Mouse (Mus musculus): ENCODE data around the gene Tmem212. TPM values are rescaled to one million over a fixed set of nuclear protein-coding genes. Genes with fewer than 3 reads are reported as not detected.
"Not testable (repeated sequence)": the region's sequence is repeated elsewhere in the genome, so short reads cannot be mapped to it uniquely, and the experiment has no call there.

The Tmem212 gene
- polyA plus RNA-seq (2012; rRNA removed): not detected in 2 replicates

DNA sequence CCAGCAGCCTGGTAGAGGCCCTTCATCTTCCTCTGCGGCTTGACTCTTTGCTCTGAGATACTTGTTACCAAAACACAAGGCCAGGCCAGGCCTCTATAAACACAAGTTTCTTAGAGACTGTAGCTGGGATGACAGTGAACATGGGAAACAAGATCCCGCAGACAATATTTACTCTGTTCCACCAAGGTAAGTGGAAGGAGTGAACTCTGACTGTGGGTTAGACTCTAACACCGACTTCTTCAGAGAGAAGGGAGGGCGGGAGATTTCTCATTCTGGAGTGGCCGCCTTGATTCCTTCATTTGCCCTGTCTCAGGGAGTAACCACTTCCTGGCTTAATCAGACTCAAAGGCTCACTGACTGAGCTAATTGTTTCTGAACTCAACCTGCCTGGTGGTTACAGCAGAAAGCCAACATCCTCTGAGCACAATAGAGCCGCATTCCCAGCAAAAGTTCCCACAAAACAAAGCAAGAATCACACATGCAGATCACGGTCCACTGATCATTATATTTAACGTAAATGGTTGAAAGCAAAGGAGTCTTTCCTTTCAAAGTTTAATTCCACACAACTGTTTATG is at the start of gene Tmem212:
Tmem212 (minus strand) TSS at position 51 of the 575 bp plus-strand sequence.
- TF ChIP-seq CTCF (IDR thresholded peaks at IDR 0.05; ENCODE audit: borderline replicate concordance, extremely low read depth, insufficient read depth, insufficient read length) (no peak), POLR2A (IDR thresholded peaks at IDR 0.05; ENCODE audit: borderline replicate concordance, extremely low read depth, insufficient read depth, insufficient read length, poor library complexity, severe bottlenecking) (no peak)
- no peak for DNase-seq (ENCODE audit: low read depth)

DNA sequence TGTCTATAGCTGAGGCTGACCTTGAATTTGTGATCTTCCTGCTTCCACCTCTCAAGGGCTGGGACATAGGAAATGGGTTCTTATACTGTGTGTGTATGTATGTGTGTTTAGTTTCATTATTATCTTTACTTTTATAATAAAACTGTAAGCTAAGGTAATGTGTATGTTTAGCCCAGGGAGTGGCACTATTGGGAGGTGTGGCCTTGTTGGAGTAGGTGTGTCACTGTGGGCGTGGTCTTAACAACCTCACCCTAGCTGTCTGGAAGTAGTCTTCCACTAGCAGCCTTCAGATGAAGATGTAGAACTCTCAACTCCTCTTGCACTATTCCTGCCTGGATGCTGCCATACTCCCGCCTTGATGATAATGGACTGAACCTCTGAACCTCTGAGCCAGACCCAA is 49.2 kb upstream of the Tmem212 start:
- not testable (repeated sequence) for DNase-seq (ENCODE audit: low read depth)

DNA sequence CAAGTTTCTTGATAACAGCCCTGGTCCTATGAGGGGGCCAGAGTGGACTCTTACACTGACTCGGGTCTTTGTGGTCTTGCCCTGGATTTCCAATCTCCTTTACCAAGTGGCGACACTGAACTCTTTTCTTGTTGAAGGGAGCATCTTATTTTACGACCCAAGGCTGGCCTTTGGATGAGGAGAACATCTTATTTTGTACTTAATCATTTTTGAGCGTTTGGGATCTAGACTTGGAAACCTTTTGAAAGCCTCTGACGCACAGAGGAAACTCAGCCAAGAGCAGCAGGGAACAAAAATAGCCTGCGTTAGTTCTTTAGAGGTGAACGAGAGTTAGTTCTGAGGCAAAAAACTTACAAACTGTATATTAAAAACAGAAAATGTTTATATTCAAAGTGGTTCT is 46.8 kb upstream of the Tmem212 start:
- DNase-seq (ENCODE audit: low read depth): no peak
- TF ChIP-seq POLR2A (IDR thresholded peaks at IDR 0.05; ENCODE audit: borderline replicate concordance, extremely low read depth, insufficient read depth, insufficient read length, poor library complexity, severe bottlenecking) (no peak), CTCF (IDR thresholded peaks at IDR 0.05; ENCODE audit: borderline replicate concordance, extremely low read depth, insufficient read depth, insufficient read length) (no peak)

DNA sequence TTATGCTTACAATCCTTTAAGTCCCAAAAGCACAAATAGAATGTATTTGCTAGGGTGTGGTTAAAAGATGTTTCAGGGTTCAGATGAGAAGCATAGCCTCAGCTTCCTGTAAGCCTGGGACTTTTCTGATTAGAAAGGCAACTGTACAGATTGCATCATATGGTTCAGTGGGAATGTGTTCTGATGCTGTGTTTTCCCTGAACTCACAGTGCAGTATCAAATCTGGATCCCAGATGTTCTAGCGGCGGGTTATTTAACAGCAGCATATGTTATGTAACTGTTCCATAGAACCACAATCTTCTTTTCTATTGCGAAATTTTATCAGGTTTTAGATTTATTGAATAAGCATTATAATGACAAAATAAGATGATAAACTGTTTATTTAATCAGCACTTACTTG is 45.5 kb upstream of the Tmem212 start:
- TF ChIP-seq CTCF (IDR thresholded peaks at IDR 0.05; ENCODE audit: borderline replicate concordance, extremely low read depth, insufficient read depth, insufficient read length): no peak
- TF ChIP-seq POLR2A (IDR thresholded peaks at IDR 0.05; ENCODE audit: borderline replicate concordance, extremely low read depth, insufficient read depth, insufficient read length, poor library complexity, severe bottlenecking): no peak
- DNase-seq (ENCODE audit: low read depth): peak; percentile 3

DNA sequence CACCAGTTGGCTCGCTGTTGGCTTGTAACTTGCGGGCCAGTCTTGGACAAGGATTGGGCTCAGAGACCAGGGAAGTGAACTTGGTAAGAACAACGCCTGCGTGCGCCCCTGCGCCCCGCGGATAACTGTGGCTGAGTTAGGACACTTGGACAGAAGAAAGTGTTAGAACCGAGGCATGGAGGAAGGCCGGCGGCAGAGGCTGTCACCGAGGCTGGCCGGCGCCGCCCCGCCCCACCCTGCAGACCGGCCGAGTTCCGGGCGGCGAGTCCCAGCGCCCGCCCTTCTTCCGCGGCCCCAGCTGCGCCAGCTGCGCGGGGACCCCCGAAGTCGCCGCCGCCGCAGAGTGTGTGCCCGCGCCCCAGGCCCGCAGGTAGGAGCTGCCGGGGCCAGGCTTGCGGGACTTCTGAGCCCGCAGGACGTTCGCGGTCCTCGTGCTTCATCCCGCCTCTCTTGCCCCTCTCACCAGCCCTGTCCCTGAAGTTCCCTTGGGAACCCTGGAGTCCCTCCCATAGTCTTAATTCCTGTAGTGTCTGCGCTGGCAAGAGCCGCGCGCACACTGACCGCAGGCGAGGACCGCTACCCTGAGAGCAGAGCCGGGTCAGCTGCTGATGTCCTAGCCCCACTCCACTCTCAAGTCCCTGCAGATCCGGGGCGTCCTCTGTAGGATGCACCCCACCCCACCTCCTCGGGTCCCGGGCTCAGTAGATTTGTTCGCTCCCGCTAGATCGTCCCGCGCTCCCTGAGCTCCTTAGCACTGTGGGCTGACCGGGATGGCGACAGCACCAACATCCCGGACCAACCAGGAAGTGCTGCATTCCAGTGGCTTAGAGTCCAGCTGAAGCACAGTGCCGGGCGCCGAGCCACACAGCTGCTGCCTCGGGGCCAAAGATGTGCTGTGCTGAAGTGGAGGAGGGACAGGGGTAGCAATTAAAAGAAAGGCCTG is 42.5 kb upstream of the Tmem212 start, which contains the start of gene Pld1:
Pld1 (plus strand) TSS at position 315 of the 943 bp plus-strand sequence.
- TF ChIP-seq CTCF (IDR thresholded peaks at IDR 0.05; ENCODE audit: borderline replicate concordance, extremely low read depth, insufficient read depth, insufficient read length) (no peak), POLR2A (IDR thresholded peaks at IDR 0.05; ENCODE audit: borderline replicate concordance, extremely low read depth, insufficient read depth, insufficient read length, poor library complexity, severe bottlenecking) (no peak)
- peak; percentile 60 for DNase-seq (ENCODE audit: low read depth)

DNA sequence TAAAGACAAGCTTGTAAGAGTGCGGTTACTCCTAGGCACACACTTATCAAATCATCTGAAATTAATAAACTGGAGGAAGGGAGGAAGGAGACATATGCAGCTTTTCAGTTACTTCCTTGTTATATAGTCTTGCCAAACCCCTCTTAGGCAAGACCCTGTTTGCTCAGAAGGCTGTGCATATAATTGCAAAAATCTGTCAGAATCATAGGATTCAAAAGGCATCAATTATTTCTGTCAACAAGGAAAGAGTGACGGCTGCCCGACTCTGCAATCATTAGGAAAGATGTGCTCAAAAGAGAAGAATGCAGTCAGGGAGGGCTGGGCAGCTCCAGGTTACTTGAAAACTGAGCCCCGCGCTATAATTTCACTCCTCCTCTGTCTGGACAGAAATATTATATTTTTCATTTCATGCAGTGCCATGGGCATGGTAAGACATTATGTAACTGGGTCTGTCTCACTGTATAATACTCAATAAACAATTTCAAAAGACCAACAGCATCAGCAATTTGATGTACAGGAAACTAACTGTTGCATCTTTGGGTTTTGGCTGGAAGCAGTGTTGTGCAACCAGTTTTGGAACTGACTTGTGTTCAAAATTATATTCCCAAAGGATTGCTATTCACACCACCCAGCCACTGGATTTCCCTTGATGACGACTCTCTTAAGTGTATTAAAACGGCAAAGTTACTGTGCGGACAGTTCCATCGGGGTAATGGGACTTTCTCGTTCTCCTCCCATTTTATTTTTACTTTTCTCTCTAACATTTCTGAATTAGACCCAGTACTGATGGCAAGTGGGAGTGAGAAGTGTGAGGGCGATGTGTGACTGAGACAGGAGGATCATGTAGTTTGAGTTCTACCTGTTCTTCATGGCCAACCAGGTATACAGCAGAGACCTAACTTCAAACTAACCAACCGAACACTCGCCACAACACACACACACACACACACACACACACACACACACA is 41.3 kb upstream of the Tmem212 start:
- DNase-seq (ENCODE audit: low read depth): no peak

DNA sequence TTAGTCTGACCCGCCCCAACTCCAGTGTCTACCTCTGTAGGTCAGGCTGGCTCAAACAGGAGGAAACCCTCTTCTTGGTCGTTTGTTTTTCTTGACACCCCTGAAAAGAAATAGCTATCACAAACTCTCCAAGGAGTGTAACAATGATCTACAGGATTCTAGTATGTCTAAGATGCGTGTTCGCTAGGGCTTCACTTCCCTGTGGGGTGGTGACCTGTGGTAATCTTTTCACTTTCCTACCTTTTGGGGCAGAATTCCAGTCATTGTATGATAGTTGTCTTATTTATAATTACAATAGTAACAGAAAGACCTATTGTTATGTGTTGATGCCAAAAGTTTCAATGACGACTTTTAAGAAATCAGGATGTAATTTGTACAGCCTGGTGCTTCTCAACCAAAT is 40.6 kb upstream of the Tmem212 start:
- no peak for DNase-seq (ENCODE audit: low read depth)
- TF ChIP-seq CTCF (IDR thresholded peaks at IDR 0.05; ENCODE audit: borderline replicate concordance, extremely low read depth, insufficient read depth, insufficient read length) (no peak), POLR2A (IDR thresholded peaks at IDR 0.05; ENCODE audit: borderline replicate concordance, extremely low read depth, insufficient read depth, insufficient read length, poor library complexity, severe bottlenecking) (no peak)

More for the DNA sequence above, 41.3 kb upstream of the Tmem212 start:
- TF ChIP-seq POLR2A (IDR thresholded peaks at IDR 0.05; ENCODE audit: borderline replicate concordance, extremely low read depth, insufficient read depth, insufficient read length, poor library complexity, severe bottlenecking) (no peak), CTCF (IDR thresholded peaks at IDR 0.05; ENCODE audit: borderline replicate concordance, extremely low read depth, insufficient read depth, insufficient read length) (no peak)

DNA sequence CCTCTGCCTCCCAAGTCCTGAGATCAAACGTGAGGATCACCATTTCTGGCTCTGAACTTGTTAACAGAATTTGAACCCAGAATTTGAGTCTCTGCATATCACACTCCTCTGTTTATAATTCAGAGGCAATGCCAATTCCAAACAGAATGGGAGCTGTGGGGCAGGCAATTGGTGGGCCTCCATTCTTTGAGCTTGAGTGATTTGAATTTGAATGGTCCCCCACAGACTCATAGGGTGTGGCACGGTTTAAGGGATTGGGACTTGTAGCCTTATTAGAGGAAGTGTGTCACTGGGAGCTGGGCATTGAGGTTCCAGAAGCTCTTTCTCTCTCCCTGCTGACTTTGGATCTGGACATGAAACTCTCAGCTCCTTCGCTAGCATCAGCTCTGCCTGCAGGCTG is 39.5 kb upstream of the Tmem212 start:
- TF ChIP-seq POLR2A (IDR thresholded peaks at IDR 0.05; ENCODE audit: borderline replicate concordance, extremely low read depth, insufficient read depth, insufficient read length, poor library complexity, severe bottlenecking) (no peak), CTCF (IDR thresholded peaks at IDR 0.05; ENCODE audit: borderline replicate concordance, extremely low read depth, insufficient read depth, insufficient read length) (no peak)
- DNase-seq (ENCODE audit: low read depth): no peak

DNA sequence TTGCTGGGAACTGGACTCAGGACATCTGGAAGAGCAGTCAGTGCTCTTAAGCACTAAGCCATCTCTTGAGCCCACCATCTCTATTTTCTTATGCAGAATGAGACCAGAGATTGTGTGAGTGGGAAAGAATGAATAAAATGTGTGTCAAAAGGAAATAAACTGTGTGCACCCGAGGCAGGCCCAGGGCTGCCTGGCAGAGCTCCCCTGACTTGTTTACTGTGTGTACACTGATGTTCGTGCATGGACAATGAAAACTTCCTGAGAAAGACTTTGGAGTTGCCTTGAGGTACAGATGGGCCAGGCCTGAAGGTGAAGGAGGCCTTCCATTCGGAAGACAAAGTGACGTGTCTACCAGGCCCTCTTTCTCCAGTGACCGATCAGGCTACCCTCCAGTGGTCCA is 36.2 kb upstream of the Tmem212 start:
- no peak for DNase-seq (ENCODE audit: low read depth)
- TF ChIP-seq CTCF (IDR thresholded peaks at IDR 0.05; ENCODE audit: borderline replicate concordance, extremely low read depth, insufficient read depth, insufficient read length) (no peak), POLR2A (IDR thresholded peaks at IDR 0.05; ENCODE audit: borderline replicate concordance, extremely low read depth, insufficient read depth, insufficient read length, poor library complexity, severe bottlenecking) (no peak)

DNA sequence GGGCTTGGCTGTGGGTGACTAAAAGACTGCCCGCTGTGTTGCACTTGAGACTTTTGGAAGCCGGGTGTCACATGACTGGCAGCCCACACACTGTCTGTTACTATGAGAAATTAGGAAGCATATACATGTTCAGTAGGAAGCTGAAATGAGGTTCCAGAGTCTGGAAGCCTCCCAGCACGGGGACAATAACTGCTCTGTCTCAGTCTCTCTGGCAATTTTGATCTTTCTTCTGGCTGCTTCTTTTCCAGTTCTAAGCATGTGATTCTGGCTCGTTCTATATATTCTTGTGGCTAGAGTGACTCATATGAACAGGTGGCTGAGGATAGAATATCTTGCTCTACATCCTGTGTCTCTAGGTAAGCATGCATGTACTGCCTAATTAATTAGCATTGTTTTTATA is 33.1 kb upstream of the Tmem212 start:
- DNase-seq (ENCODE audit: low read depth): no peak
- no peak for TF ChIP-seq CTCF (IDR thresholded peaks at IDR 0.05; ENCODE audit: borderline replicate concordance, extremely low read depth, insufficient read depth, insufficient read length)
- no peak for TF ChIP-seq POLR2A (IDR thresholded peaks at IDR 0.05; ENCODE audit: borderline replicate concordance, extremely low read depth, insufficient read depth, insufficient read length, poor library complexity, severe bottlenecking)

DNA sequence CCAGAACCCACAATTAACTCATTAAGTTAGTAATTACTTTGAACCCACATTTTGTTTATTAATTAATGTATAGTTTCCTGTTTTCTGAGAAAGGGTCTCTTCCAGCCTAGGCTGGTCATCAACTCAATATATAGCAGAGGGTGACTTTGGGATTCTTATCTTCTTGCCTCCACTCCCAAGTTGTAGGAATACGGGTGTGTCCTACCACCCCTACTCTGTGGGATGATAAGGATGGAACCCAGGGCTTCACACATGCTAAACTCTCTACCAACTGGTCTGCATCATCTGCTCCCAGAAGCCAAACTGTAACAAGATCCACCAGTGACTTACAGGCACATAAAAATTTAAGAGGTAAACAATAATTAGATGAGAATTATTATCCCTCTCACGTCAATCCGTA is 27.9 kb upstream of the Tmem212 start:
- no peak for TF ChIP-seq CTCF (IDR thresholded peaks at IDR 0.05; ENCODE audit: borderline replicate concordance, extremely low read depth, insufficient read depth, insufficient read length)
- no peak for TF ChIP-seq POLR2A (IDR thresholded peaks at IDR 0.05; ENCODE audit: borderline replicate concordance, extremely low read depth, insufficient read depth, insufficient read length, poor library complexity, severe bottlenecking)
- DNase-seq (ENCODE audit: low read depth): no peak
